Mouse (Mus musculus) Patski (cell line): Measurements from ENCODE around the gene Uhrf1bp1. TPM values are rescaled to one million over a fixed set of nuclear protein-coding genes. Genes with fewer than 3 reads are reported as not detected.
A peak's percentile ranks its signal among the peaks of the same experiment; 100 is the strongest.

Experiments
- ATAC-seq: fragments of 100-300 bp; one replicate; pipeline ENCODE4 v1.8.0; 2021
- CTCF ChIA-PET: fragments of 350-600 bp; sonication (Branson Sonifier 250); formaldehyde crosslinking; loops from one replicate; lab custom pipeline; 2022; ENCODE audit warnings: inconsistent platforms; lab: Charles Lee
- POLR2A ChIA-PET: fragments of 350-600 bp; sonication (Branson Sonifier 250); formaldehyde crosslinking; loops from one replicate; lab custom pipeline; 2022; ENCODE audit warnings: antibody characterized with exemption, inconsistent platforms; lab: Charles Lee
- DNase-seq: peaks from one replicate; pipeline ENCODE4 v3.0.0-alpha.2; 2011; ENCODE audit warnings: low read depth, low spot score
- H3K27me3 ChIP-seq: fragments of 371-371 bp; one replicate; pipeline ENCODE4 v1.5.1; 2021
- CTCF ChIP-seq: fragments of 100-300 bp; IDR thresholded peaks from one replicate; pipeline ENCODE4 v1.5.1; 2021
- in situ Hi-C: fragments of 300-500 bp; cut with MboI; formaldehyde crosslinking; loops from 3 replicates; pipeline ENCODE4 v1.11.1; 2018; ENCODE audit warnings: low pct_unique_long_range_greater_than_20kb, mixed read lengths
- polyA plus RNA-seq: library from polyadenylated mRNA; unstranded; gene quantifications from one replicate; pipeline ENCODE4 v1.2.3, GENCODE M21; 2021

The Uhrf1bp1 gene
- polyA plus RNA-seq, 1 experiment from 2014 or later = 17.4 TPM

GRCm38 (mm10) chr17:27839469-27840252, 16.6 kb upstream of the Uhrf1bp1 start:
- H3K27me3 ChIP-seq = no peaks in the 10 kb centered on the region
- ATAC-seq = peak; percentile 69
- POLR2A ChIA-PET = no interaction called here
- no peak for TF ChIP-seq CTCF
- CTCF ChIA-PET = interaction anchor here (1.5 kb wide), 1 partner anchor 9 kb away, joined by 3 read pairs; no protein-coding TSS in a partner anchor
- DNase-seq = peak; percentile 80
- in situ Hi-C loops = no loop called here

- in situ Hi-C loops = no loop called here
- H3K27me3 ChIP-seq = no peaks in the 10 kb centered on the region
- ChIA-PET POLR2A (no interaction called here), CTCF (interaction anchor here (1.2 kb wide), 1 partner anchor 9 kb away, joined by 3 read pairs; no protein-coding TSS in a partner anchor)
- DNase-seq = no peak
- TF ChIP-seq CTCF = no peak
- no peak for ATAC-seq
Observed at GRCm38 (mm10) chr17:27848351-27848750, 7.9 kb upstream of the Uhrf1bp1 start.

GRCm38 (mm10) chr17:27851076-27851475, 5.2 kb upstream of the Uhrf1bp1 start:
- TF ChIP-seq CTCF = no peak
- no peak for ATAC-seq
- ChIA-PET POLR2A (no interaction called here), CTCF (interaction anchor here (1.4 kb wide), 1 partner anchor 148 kb away, joined by 3 read pairs; no protein-coding TSS in a partner anchor)
- in situ Hi-C loops = no loop called here
- DNase-seq = no peak
- H3K27me3 ChIP-seq = no peaks in the 10 kb centered on the region

- TF ChIP-seq CTCF = no peak
- in situ Hi-C loops = no loop called here
- peak; percentile 42 for ATAC-seq
- ChIA-PET CTCF (interaction anchor here (0.8 to 0.9 kb wide), 3 partner anchors 25 to 88 kb away, joined by 3 to 4 read pairs (median 3); no protein-coding TSS in a partner anchor), POLR2A (interaction anchor here (0.6 kb wide), 1 partner anchor 14 kb away, joined by 5 read pairs; no protein-coding TSS in a partner anchor)
- H3K27me3 ChIP-seq = no peaks in the 10 kb centered on the region
- DNase-seq = no peak
Observed at GRCm38 (mm10) chr17:27856798-27857648, 782 bp downstream of the Uhrf1bp1 start.

GRCm38 (mm10) chr17:27857649-27858475, 1.6 kb downstream of the Uhrf1bp1 start:
- TF ChIP-seq CTCF = no peak
- no peaks in the 10 kb centered on the region for H3K27me3 ChIP-seq
- in situ Hi-C loops = no loop called here
- DNase-seq = no peak
- ATAC-seq = no peak
- ChIA-PET CTCF (interaction anchor here (0.8 to 0.9 kb wide), 3 partner anchors 24 to 89 kb away, joined by 3 to 4 read pairs (median 3); no protein-coding TSS in a partner anchor), POLR2A (interaction anchor here (0.6 to 0.7 kb wide), 2 partner anchors 15 to 920 kb away, joined by 3 to 5 read pairs; no protein-coding TSS in a partner anchor)

- POLR2A ChIA-PET = no interaction called here
- H3K27me3 ChIP-seq = no peaks in the 10 kb centered on the region
- DNase-seq (no peak), ATAC-seq (no peak)
- no peak for TF ChIP-seq CTCF
- CTCF ChIA-PET = no interaction called here
- in situ Hi-C loops = no loop called here
Observed at GRCm38 (mm10) chr17:27859131-27859530, 2.9 kb downstream of the Uhrf1bp1 start.

GRCm38 (mm10) chr17:27865461-27865860, 9.2 kb downstream of the Uhrf1bp1 start:
- ATAC-seq = no peak
- in situ Hi-C loops = no loop called here
- ChIA-PET CTCF (no interaction called here), POLR2A (no interaction called here)
- H3K27me3 ChIP-seq = no peaks in the 10 kb centered on the region
- no peak for DNase-seq
- no peak for TF ChIP-seq CTCF

- ChIA-PET POLR2A (no interaction called here), CTCF (no interaction called here)
- no peak for DNase-seq
- no peak for ATAC-seq
- in situ Hi-C loops = no loop called here
- no peak for TF ChIP-seq CTCF
- H3K27me3 ChIP-seq = no peaks in the 10 kb centered on the region
Observed at GRCm38 (mm10) chr17:27866737-27867136, 10.5 kb downstream of the Uhrf1bp1 start.

GRCm38 (mm10) chr17:27871851-27872250, 15.6 kb downstream of the Uhrf1bp1 start:
- TF ChIP-seq CTCF = no peak
- ChIA-PET POLR2A (no interaction called here), CTCF (no interaction called here)
- ATAC-seq = no peak
- no peak for DNase-seq
- in situ Hi-C loops = no loop called here
- H3K27me3 ChIP-seq = no peaks in the 10 kb centered on the region

GRCm38 (mm10) chr17:27873583-27873982, 17.3 kb downstream of the Uhrf1bp1 start:
- in situ Hi-C loops = no loop called here
- no peak for ATAC-seq
- no peak for TF ChIP-seq CTCF
- ChIA-PET CTCF (no interaction called here), POLR2A (no interaction called here)
- no peak for DNase-seq
- no peaks in the 10 kb centered on the region for H3K27me3 ChIP-seq
